Mouse (Mus musculus) midbrain, embryonic 16.5 days (tissue): ENCODE results near the gene Taf6. TPM values are rescaled to one million over a fixed set of nuclear protein-coding genes. Genes with fewer than 3 reads are reported as not detected.
A peak's percentile ranks its signal among the peaks of the same experiment; 100 is the strongest.

ENCODE experiments used
- ATAC-seq: fragments of 200-750 bp; cut with Nextera tagmentation; 2 replicates; pipeline ENCODE4 v1.8.0; 2017; ENCODE audit warnings: moderate TSS enrichment
- H3K27ac ChIP-seq: fragments of 300-500 bp; sonication (generic); 2 replicates; pipeline ENCODE4 v1.5.1; 2014; ENCODE audit warnings: mild to moderate bottlenecking, low read length, mixed read lengths
- H3K27me3 ChIP-seq: fragments of 300-500 bp; sonication (generic); 2 replicates; pipeline ENCODE4 v1.6.1; 2014; ENCODE audit warnings: low read depth, low read length, mixed read lengths; ENCODE audit not compliant: control insufficient read depth, insufficient read depth
- H3K36me3 ChIP-seq: fragments of 300-500 bp; sonication (generic); 2 replicates; pipeline ENCODE4 v1.6.1; 2014; ENCODE audit warnings: mild to moderate bottlenecking, low read length, moderate library complexity, mixed read lengths; ENCODE audit not compliant: control insufficient read depth, insufficient read depth
- H3K4me1 ChIP-seq: fragments of 300-500 bp; sonication (generic); 2 replicates; pipeline ENCODE4 v1.6.1; 2014; ENCODE audit warnings: mild to moderate bottlenecking, low read length, mixed read lengths; ENCODE audit not compliant: control insufficient read depth, insufficient read depth
- H3K4me2 ChIP-seq: fragments of 300-500 bp; sonication (generic); 2 replicates; pipeline ENCODE4 v1.6.1; 2014; ENCODE audit warnings: mild to moderate bottlenecking, low read length, mixed read lengths
- H3K4me3 ChIP-seq: fragments of 300-500 bp; sonication (generic); 2 replicates; pipeline ENCODE4 v1.5.1; 2014; ENCODE audit warnings: low read depth, mild to moderate bottlenecking, low read length, moderate library complexity, mixed read lengths
- H3K9ac ChIP-seq: fragments of 300-500 bp; sonication (generic); 2 replicates; pipeline ENCODE4 v1.6.1; 2014; ENCODE audit warnings: low read depth, low read length, mixed read lengths
- H3K9me3 ChIP-seq: fragments of 300-500 bp; sonication (generic); replicated peaks from 2 replicates; pipeline ENCODE4 v1.6.1; 2014; ENCODE audit warnings: mild to moderate bottlenecking, low read length, mixed read lengths; ENCODE audit not compliant: control insufficient read depth, poor library complexity, severe bottlenecking
- WGBS: fragments of 180-500 bp; shearing (Covaris S2); extraction: QIAGEN DNeasy Blood & Tissue Kit; methylation state at CpG from one replicate; pipeline ENCODE4 v1.1.7; 2014; 5-methylcytosine and 5-hydroxymethylcytosine counted together
- polyA plus RNA-seq: library from polyadenylated mRNA; unstranded; fragments of >200 nt; fragmentation: Nextera tagmentation; extraction: Ambion mirVana; gene quantifications from 2 replicates; pipeline ENCODE4 v1.2.1, GENCODE M21; 2015

The Taf6 gene
- polyA plus RNA-seq, 1 experiment from 2014 or later, result 75.8 TPM

DNA sequence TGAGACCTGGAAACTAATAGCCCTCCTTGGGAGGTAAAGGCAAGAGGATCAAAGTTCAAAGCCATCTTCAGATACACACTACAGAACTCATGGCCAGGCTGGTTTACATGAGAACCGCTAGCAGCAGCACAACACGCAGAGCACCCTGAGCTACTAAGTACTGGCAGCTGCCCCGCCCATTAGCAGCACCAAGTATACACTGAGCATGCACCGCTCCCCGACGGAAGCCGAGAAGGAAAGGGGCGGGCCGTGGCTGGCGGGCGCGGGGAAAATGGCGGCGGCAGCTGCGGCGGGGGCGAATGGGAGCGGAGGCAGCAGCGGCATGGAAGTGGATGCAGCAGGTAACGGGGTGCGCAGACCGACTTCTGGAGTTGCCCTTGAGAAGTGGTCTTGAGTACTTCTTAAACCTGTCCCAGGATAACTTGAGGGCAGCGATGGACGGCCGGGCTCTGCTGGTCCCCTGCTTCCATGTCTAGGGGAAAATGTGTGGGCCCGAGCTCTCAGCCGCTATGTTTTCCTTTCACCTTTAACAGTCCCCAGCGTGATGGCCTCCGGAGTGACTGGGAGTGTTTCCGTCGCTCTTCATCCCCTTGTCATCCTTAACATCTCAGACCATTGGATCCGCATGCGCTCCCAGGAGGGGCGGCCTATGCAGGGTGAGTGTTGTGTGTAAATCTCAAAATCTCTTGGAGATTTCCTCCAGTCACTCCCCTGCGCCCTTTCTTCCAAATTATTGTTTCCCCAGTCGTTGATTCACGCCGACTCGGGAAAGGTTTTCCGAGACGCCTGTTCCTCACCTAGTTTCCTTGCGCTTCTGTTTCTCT, 26.2 kb downstream of the Taf6 start, which contains the start of gene Cops6:
Gene Cops6, plus strand, starts transcription at position 230 of the 824 bp plus-strand sequence.
- H3K9ac ChIP-seq, result peak within 1 kb of the TSS; percentile 85
- ATAC-seq, result peak; percentile 96
- peak within 1 kb of the TSS; percentile 82 for H3K4me2 ChIP-seq
- H3K4me1 ChIP-seq, result peaks cover 19% of the 10 kb centered on the region
- no peaks in the 10 kb centered on the region for H3K9me3 ChIP-seq
- H3K4me3 ChIP-seq, result peak within 1 kb of the TSS; percentile 81
- H3K36me3 ChIP-seq, result peaks cover 24% of the 10 kb centered on the region
- under 1% methylated on average over 37 of the region's 42 CpGs for WGBS
- H3K27ac ChIP-seq, result peak within 1 kb of the TSS; percentile 83
- H3K27me3 ChIP-seq, result no peaks in the 10 kb centered on the region

DNA sequence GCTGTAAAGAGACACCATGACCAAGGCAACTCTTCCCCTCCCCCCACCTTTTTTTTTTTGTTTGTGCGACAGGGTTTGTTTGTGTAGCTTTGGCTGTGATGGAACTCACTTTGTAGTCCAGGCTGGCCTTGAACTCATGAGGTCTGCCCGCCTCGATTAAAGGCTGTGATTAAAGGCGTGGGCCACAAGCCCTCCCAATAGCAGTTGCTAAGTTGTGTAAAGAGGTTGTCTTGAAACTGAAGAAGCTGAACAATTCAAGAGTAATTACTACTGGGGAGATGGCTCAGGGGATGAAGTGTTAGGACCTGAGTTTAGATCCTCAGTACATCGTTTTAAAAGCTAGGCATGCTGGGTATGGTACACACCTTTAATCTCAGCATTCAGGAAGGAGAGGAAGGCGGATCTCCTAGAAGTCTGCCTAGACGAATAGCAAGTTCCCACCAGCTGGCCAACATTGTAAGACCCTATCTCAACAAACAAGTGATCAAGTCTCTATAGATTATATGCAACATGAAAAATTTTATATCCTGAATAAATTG, 27.0 kb downstream of the Taf6 start:
- Histone ChIP-seq H3K36me3 (peaks cover 18% of the 10 kb centered on the region; the same call in 1 of the 2 replicates), H3K4me2 (peak overlapping the region; percentile 67), H3K27me3 (no peaks in the 10 kb centered on the region), H3K4me3 (peak overlapping the region; percentile 81), H3K9me3 (no peaks in the 10 kb centered on the region), H3K27ac (peak overlapping the region; percentile 83), H3K4me1 (peaks cover 19% of the 10 kb centered on the region), H3K9ac (peak overlapping the region; percentile 85)
- ATAC-seq, result no peak
- 68% methylated on average over 7 of the region's 7 CpGs for WGBS

DNA sequence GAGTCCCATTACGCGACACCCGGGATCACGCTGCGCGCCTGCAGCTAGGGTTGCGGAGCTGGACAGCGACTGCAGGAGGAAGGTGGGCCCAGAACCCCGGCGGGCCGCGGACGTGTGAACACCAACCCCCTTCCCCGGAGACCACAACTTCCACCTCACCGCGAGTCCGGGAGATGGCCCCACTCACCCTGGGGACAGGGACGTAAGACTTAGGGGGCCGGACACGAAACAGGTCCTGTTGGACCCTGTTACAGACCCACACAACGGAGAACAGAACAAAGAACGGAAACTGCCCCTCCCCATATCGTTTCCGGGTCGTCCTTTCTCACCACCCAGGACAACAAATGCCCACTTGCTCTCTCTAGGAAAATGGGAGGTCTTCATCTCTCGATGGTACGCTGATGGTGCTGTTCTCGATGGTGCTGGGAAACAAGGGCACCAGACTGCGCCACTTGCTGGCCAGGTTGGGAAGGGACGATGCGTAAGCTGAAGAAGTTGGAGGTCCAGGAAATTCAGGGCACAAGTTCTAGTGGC, 31.7 kb downstream of the Taf6 start, which contains the start of gene Zfp113:
Gene Zfp113, minus strand, starts transcription at position 302 of the 534 bp plus-strand sequence.
- WGBS, result under 1% methylated on average over 31 of the region's 31 CpGs
- ATAC-seq, result peak; percentile 97

DNA sequence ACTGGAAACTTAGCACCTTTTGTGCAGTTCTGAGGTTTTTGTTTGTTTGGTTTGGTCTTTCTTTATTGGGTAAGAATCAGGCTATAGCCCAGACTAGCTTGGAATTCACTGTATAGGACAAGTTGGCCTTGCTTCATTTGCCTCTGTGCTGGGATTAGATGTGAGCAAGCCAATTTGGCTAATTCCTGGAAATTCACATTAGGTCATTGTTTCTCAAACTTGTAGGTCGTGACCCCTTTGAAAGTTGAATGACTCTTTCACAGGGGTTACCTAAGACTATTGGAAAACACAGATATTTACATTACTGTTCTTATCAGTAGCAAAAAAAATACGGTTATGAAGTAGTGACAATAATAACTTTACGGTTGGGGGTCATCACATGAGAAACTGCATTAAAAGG, 32.9 kb downstream of the Taf6 start:
- WGBS, result 88% methylated on average over 3 of the region's 3 CpGs
- Histone ChIP-seq H3K27me3 (no peaks in the 10 kb centered on the region), H3K4me3 (peak overlapping the region; percentile 89), H3K9ac (peak overlapping the region; percentile 91), H3K27ac (no peak overlapping the region; the same call in 1 of the 2 replicates), H3K4me2 (peak overlapping the region; percentile 92), H3K36me3 (peaks cover 16% of the 10 kb centered on the region), H3K9me3 (no peaks in the 10 kb centered on the region), H3K4me1 (peaks cover 8% of the 10 kb centered on the region)
- no peak for ATAC-seq

More for the DNA sequence above, 31.7 kb downstream of the Taf6 start, which contains the start of gene Zfp113:
- Histone ChIP-seq H3K9ac (peak within 1 kb of the TSS; percentile 91), H3K36me3 (peaks cover 13% of the 10 kb centered on the region), H3K4me1 (peaks cover 11% of the 10 kb centered on the region), H3K4me3 (peak within 1 kb of the TSS; percentile 89), H3K4me2 (peak within 1 kb of the TSS; percentile 92), H3K27me3 (no peaks in the 10 kb centered on the region), H3K9me3 (no peaks in the 10 kb centered on the region), H3K27ac (peak within 1 kb of the TSS; percentile 94)

DNA sequence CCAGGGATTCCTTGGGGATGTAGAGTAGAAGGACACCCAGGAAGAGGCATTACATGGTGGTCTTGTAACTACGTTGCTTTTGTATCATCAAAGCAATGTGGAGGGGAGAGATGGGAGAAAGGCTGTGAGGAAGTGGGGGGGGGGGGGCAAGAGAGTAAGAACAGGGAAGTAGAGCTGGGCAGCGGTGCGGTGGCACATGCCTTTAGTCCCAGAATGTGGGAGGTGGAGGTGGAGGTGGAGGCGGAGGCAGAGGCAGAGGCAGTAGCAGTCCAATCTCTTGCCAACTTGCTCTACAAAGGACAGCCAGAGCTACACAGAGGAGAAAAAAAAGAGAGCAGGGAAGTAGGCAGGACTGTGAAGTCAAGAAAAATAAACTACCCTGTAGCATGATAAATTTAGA, 48.7 kb downstream of the Taf6 start:
- Histone ChIP-seq H3K27me3 (no peaks in the 10 kb centered on the region), H3K36me3 (peaks cover 21% of the 10 kb centered on the region), H3K4me3 (no peak overlapping the region), H3K27ac (no peak overlapping the region), H3K9ac (no peak overlapping the region), H3K9me3 (no peaks in the 10 kb centered on the region), H3K4me2 (no peak overlapping the region), H3K4me1 (no peaks in the 10 kb centered on the region)
- WGBS, result 76% methylated on average over 4 of the region's 4 CpGs
- ATAC-seq, result no peak

DNA sequence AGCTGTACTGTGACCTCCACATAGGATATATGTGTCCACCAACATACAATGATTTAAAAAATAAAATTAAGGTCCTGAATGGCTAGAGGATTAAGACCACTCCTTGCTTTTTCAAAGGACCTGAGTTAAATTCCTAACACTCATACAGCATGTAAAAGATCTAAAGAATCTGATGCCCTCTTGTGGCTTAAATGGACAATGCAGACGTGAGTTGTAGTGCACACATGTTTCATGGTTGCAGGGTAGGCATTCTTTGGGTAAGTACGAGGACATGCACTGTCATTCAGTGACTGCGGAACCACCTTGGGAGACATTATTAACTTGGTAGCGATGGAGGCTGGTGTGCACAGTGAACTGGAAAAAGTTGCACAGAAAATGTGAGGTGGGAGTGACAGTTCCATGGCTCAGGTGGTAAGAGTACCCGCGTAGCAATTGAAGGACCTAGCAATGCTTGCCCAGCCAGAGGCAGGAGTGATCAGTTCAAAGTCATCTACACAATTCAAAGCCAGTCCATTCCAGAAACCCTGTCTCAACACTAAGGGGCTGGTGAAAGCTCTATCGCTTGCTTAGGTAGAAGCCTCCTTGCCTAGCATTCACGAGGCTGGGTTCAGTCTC, 49.2 kb downstream of the Taf6 start:
- Histone ChIP-seq H3K4me1 (no peaks in the 10 kb centered on the region), H3K4me2 (no peak overlapping the region), H3K27ac (no peak overlapping the region), H3K36me3 (peaks cover 23% of the 10 kb centered on the region), H3K4me3 (no peak overlapping the region), H3K9me3 (no peaks in the 10 kb centered on the region), H3K9ac (no peak overlapping the region), H3K27me3 (no peaks in the 10 kb centered on the region)
- ATAC-seq, result 0 out of 2 replicates have a peak, but pooled peaks have one; percentile 64
- 61% methylated on average over 8 of the region's 8 CpGs for WGBS

DNA sequence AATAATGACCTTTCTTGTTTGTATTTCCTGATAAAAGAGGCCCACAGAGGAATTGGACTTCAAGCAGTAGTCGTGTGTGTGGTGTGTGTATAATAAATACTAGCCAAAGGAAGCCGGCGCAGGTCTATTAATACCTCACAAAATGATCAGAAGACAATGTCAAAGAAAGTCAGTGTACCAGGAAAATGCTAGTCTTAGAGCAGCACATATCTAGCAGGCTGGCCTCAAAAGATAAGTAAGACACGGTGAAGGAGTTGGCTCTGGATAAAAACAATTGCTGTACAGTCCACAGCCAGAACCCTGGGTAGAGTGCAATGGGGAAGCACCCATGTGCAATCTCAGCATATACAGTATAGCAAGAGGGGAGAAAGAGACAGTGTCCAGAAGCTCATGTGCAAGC, 50.0 kb downstream of the Taf6 start:
- WGBS, result 92% methylated on average over 4 of the region's 4 CpGs
- Histone ChIP-seq H3K27ac (no peak overlapping the region), H3K36me3 (peaks cover 23% of the 10 kb centered on the region), H3K4me1 (no peaks in the 10 kb centered on the region), H3K9ac (no peak overlapping the region), H3K27me3 (no peaks in the 10 kb centered on the region), H3K4me3 (no peak overlapping the region), H3K4me2 (no peak overlapping the region), H3K9me3 (no peaks in the 10 kb centered on the region)
- no peak for ATAC-seq

DNA sequence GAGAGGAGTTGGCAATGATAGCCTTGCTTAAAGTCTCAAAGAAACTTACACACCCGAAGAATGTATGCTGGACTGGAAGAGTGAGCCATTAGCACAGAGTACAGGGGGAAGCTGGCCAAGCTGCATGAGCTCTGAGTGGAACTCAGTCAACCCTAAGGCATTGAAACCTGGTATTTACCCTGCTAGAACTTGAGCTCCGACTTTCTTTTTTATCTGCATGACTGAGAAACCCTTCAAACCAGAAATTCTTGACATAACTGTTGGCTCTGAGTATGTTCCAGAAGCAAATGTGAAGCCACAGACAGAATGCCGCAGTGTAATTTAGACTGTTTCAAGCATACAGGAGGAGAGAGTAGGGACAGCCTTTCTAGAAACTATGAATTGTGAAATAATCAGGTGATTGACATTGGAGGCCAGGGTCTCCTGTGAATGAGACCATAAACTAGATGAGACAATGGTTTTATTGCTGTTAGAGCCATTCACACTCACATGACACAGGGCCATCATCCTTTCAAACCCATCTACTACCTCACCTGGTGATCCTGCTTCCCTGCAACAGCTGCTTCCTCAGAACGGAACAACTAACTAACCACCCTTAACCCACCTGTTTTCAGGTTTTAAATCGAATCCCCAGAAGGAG, 54.7 kb downstream of the Taf6 start:
- H3K4me1 ChIP-seq, result no peaks in the 10 kb centered on the region
- peaks cover 41% of the 10 kb centered on the region for H3K36me3 ChIP-seq
- WGBS, result 95% methylated on average over 5 of the region's 5 CpGs
- no peak for ATAC-seq
- no peaks in the 10 kb centered on the region for H3K27me3 ChIP-seq
- H3K4me2 ChIP-seq, result no peak overlapping the region
- H3K27ac ChIP-seq, result no peak overlapping the region
- H3K9ac ChIP-seq, result no peak overlapping the region
- no peaks in the 10 kb centered on the region for H3K9me3 ChIP-seq
- no peak overlapping the region for H3K4me3 ChIP-seq
